Mouse (Mus musculus): ENCODE measurements at regions not wholly inside any gene's neighbourhood (a gene's known extent, or its start where the extent isn't known, plus 50 kb on each side); places are given as distances from the start of the nearest gene placed in this dataset.
"Not testable (repeated sequence)": the region's sequence is repeated elsewhere in the genome, so short reads cannot be mapped to it uniquely, and the experiment has no call there.

DNA sequence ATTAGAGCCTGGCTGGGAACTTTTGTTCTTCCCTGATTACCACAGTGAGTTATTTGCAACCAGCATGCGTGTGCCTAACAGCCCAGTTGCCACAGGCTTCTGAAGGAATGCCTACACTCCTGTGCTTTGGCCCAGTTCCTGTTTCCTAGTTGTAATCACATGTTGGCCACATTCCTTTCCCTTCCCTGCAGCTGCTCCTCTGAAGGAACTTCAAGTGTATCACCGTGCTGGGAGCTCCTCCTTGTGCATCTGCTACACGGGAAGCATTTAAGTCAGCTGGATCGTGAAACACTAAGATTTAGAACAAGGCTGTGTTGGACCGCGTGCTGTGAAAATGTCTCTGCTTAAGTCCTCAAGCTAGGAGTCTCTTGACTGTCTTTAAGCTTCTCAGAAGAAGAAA is 302.3 kb upstream of the Cntn5 start:
- in situ Hi-C loops (cut with MboI; ENCODE audit: low pct_unique_long_range_greater_than_20kb) = no loop called here

DNA sequence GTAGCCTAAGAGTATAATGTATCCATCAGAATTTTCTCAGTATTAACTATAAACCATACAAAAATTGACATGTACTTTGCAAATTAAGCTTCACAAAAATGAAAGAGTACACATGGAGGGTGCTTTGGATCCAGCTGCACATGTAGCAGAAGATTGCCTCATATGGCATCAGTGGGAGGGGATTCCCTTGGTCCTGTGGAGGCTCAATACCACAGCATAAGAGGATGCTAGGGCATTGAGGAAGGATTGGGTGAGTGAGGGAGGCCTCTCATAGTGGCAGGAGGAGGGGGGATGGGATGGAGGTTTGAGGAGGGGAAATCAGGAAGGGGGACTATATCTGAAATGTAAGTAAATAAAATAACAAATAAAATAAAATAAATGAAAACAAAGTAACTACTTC is 301.7 kb upstream of the Cntn5 start:
- POLR2A ChIA-PET = no interaction called here
- DNase-seq (ENCODE audit: low read depth, low spot score) (no peak), ATAC-seq (no peak)
- CTCF ChIA-PET = no interaction called here
- in situ Hi-C loops (cut with MboI; ENCODE audit: low pct_unique_long_range_greater_than_20kb) = no loop called here
- H3K27me3 ChIP-seq = no peaks in the 10 kb centered on the region
- TF ChIP-seq CTCF (IDR thresholded peaks at IDR 0.05) = no peak

More for the DNA sequence above, 302.3 kb upstream of the Cntn5 start:
- DNase-seq (ENCODE audit: low read depth, low spot score) = peak; percentile 4
- peak; percentile 99 for ATAC-seq
- no peaks in the 10 kb centered on the region for H3K27me3 ChIP-seq
- CTCF ChIA-PET = no interaction called here
- no peak for TF ChIP-seq CTCF (IDR thresholded peaks at IDR 0.05)
- POLR2A ChIA-PET = no interaction called here

DNA sequence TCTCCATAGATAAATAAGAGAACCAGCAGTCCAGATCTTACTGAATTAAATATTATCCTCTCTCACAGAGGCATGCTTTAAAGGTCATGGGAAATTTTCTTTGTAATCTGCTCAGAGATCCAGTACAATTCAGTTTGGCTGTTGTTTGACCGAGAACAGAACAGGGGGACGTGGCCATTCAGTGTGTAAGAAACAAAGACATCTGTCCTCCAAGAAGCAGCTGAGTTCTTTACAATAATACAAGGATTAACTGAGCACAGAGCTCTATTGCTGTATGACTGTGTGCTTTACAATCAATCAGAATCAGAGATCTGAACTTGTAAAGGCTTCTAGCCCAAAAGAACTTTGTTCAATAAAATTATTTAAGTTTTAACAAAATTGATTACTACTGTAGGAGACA is 287.6 kb upstream of the Cntn5 start:
- TF ChIP-seq CTCF (IDR thresholded peaks at IDR 0.05) = no peak
- CTCF ChIA-PET = no interaction called here
- in situ Hi-C loops (cut with MboI; ENCODE audit: low pct_unique_long_range_greater_than_20kb) = no loop called here
- DNase-seq (ENCODE audit: low read depth, low spot score) = no peak
- POLR2A ChIA-PET = no interaction called here
- H3K27me3 ChIP-seq = no peaks in the 10 kb centered on the region
- ATAC-seq = no peak

DNA sequence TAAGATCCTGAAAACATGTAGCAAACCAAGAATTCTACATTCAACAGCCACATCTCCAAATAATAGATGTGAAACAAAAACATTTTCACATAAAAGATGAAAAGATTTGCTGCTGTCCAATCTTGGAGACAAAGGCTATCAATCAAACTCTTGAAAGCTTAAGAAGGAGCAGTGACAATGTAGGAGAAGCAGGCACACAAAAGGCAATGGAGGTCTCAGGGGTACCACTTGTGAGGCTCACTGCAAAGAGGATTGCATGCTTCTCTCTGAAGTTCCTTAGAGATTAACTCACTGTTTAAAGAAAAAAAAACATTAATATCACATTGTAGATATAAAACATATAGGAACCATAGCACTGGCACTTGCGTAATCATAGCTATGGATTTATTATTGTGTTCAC is 241.2 kb upstream of the Cntn5 start:
- CTCF ChIA-PET = no interaction called here
- H3K27me3 ChIP-seq = no peaks in the 10 kb centered on the region
- ATAC-seq (no peak), DNase-seq (ENCODE audit: low read depth, low spot score) (no peak)
- POLR2A ChIA-PET = no interaction called here
- TF ChIP-seq CTCF (IDR thresholded peaks at IDR 0.05) = no peak
- in situ Hi-C loops (cut with MboI; ENCODE audit: low pct_unique_long_range_greater_than_20kb) = no loop called here

DNA sequence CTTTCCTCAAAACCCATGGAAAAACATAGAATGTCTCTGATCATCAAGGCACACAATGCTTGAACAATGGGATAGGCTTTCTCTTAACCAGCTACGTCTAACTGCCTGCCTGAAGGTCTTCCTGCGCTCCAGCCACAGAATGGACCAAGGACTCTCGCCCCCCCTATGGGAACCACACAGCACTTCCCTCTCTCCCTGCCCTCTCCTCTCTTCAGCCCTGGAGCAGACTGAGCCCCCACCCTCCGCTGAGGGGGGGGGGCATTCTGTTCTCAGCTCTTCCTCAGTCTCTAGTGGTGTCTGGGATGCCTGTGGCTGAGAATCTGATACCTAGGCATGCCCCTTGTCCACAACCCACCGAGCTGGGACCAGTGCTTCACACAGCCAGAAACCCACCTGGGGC is 222.3 kb upstream of the Cntn5 start:
- in situ Hi-C loops (cut with MboI; ENCODE audit: low pct_unique_long_range_greater_than_20kb) = no loop called here
- ATAC-seq (no peak), DNase-seq (ENCODE audit: low read depth, low spot score) (no peak)
- no peaks in the 10 kb centered on the region for H3K27me3 ChIP-seq
- ChIA-PET CTCF (interaction anchor here (0.7 kb wide), 1 partner anchor 21 kb away, joined by 3 read pairs; no protein-coding TSS in a partner anchor), POLR2A (no interaction called here)
- no peak for TF ChIP-seq CTCF (IDR thresholded peaks at IDR 0.05)

DNA sequence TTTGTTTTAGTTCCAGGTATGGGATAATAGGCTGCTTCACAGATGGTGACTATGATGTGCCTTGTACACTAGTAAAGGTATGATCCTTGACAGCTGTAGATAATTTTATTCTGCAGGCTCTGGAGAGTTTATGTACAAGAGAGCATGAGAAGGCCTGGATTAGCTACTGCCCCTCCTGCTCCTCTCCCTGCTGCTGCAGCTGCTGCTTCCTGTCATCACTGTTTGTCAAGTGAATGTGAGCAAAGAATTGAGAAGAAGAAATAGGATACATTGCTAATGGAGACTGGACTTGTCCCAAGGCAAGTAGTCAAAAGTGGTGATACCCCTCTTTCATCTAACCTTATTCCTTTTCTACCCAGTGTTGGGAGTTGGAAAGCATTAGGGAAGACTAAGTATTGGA is 214.6 kb upstream of the Cntn5 start:
- no peaks in the 10 kb centered on the region for H3K27me3 ChIP-seq
- CTCF ChIA-PET = no interaction called here
- DNase-seq (ENCODE audit: low read depth, low spot score) (no peak), ATAC-seq (no peak)
- in situ Hi-C loops (cut with MboI; ENCODE audit: low pct_unique_long_range_greater_than_20kb) = no loop called here
- POLR2A ChIA-PET = no interaction called here
- no peak for TF ChIP-seq CTCF (IDR thresholded peaks at IDR 0.05)

DNA sequence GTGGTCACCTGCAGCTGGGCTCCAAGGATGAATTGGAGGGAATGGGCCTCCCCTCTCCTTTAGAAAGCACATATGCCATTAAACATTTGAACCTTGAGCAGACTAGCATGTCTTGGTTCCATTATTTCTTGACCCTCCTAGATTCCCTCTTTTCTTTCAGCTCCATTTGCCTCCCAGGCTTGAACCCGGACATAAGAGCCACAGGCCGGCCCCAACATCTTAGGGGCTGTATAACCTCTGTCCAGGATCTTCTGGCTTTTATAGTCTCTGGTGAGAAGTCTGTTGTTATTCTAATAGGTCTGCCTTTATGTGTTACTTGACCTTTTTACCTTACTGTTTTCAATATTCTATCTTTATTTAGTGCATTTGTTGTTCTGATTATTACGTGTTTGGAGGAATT is 203.3 kb upstream of the Cntn5 start:
- CTCF ChIA-PET; POLR2A ChIA-PET; H3K27me3 ChIP-seq; DNase-seq (ENCODE audit: low read depth, low spot score); ATAC-seq; in situ Hi-C loops (cut with MboI; ENCODE audit: low pct_unique_long_range_greater_than_20kb): not testable (repeated sequence)

DNA sequence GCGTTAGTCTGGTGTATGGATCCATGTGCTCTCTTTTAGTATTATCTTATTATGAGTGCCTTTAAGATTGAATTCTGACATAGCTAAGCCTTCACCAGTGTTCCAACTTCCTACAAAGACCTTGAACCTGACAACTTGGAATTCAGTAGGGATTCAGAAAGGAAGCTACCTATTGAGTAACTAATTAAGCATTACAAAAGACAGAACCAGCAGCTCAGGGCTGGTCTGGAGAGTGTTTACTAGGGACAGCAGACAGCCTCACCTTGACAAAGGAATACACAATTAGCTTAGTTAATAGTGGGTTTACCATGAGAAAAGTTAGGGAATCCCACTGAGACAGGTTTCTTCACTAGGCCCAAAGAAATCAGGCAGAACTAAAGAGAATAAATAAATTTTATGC is 202.6 kb upstream of the Cntn5 start:
- DNase-seq (ENCODE audit: low read depth, low spot score); ATAC-seq; POLR2A ChIA-PET; H3K27me3 ChIP-seq; CTCF ChIA-PET; in situ Hi-C loops (cut with MboI; ENCODE audit: low pct_unique_long_range_greater_than_20kb): not testable (repeated sequence)

DNA sequence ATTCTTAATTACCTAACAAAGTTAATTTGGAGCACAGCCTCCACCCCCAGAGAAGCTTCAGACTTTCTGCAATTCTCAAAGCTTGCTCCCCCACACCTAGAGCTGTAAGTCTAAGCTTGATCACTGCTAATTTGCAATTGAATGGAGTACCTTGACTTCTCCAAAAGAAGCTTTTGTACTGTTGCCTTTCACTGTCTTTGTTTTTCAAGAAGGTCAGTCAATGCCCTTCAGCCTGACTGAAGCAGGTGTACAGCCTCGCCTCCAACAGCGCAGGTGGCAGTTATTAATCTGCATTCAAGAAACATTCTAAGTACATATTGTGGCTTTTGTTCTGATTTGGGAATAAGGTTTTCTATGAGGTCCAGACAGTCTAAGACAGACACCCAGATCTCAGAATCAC is 201.7 kb upstream of the Cntn5 start:
- peak; percentile 0 for DNase-seq (ENCODE audit: low read depth, low spot score)
- no peak for TF ChIP-seq CTCF (IDR thresholded peaks at IDR 0.05)
- ChIA-PET POLR2A (no interaction called here), CTCF (interaction anchor here (1.0 to 1.6 kb wide), 2 partner anchors 11 to 20 kb away, joined by 3 read pairs; no protein-coding TSS in a partner anchor)
- ATAC-seq = no peak
- no peaks in the 10 kb centered on the region for H3K27me3 ChIP-seq
- in situ Hi-C loops (cut with MboI; ENCODE audit: low pct_unique_long_range_greater_than_20kb) = no loop called here

DNA sequence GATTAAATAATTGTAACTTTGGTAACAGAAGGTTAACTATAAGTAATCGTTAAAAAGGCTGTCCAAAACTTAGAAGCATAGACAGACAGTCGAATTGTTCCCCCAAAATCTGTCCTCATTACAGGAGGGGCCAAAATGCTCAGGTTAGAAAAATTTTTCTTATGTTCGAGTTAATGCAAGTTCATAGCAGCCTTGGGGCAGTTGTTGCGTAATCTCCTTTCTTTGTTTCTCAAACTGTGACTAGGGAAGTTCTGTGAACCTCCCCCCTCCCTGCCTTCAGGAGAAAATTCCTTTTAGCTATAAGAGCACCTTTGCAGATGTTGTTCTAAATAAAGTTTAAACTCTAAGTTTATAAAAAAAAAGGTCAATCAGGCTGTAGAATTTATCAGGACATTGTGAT is 198.9 kb upstream of the Cntn5 start:
- ATAC-seq (no peak), DNase-seq (ENCODE audit: low read depth, low spot score) (no peak)
- no peaks in the 10 kb centered on the region for H3K27me3 ChIP-seq
- POLR2A ChIA-PET = no interaction called here
- in situ Hi-C loops (cut with MboI; ENCODE audit: low pct_unique_long_range_greater_than_20kb) = no loop called here
- CTCF ChIA-PET = no interaction called here
- TF ChIP-seq CTCF (IDR thresholded peaks at IDR 0.05) = no peak

DNA sequence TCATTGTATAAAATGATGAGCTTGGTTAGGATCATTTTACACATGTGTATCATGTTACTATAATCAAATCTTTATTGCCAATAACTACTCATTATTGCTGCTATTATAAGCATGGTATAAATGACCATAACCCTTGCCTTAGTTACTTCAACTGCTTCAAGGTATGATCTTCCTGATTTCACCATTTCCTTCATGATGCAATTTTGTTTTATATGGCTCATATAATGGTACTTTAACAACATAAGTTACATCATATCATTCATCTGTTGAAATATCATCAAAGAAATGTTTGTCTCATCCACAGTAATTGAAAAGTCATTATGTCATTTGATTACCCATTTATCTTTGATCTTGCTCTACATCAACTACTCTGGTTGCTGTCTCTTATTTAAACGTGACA is 188.3 kb upstream of the Cntn5 start:
- no peak for ATAC-seq
- POLR2A ChIA-PET = no interaction called here
- in situ Hi-C loops (cut with MboI; ENCODE audit: low pct_unique_long_range_greater_than_20kb) = no loop called here
- CTCF ChIA-PET = no interaction called here
- DNase-seq (ENCODE audit: low read depth, low spot score) = no peak
- no peaks in the 10 kb centered on the region for H3K27me3 ChIP-seq
- TF ChIP-seq CTCF (IDR thresholded peaks at IDR 0.05) = no peak

DNA sequence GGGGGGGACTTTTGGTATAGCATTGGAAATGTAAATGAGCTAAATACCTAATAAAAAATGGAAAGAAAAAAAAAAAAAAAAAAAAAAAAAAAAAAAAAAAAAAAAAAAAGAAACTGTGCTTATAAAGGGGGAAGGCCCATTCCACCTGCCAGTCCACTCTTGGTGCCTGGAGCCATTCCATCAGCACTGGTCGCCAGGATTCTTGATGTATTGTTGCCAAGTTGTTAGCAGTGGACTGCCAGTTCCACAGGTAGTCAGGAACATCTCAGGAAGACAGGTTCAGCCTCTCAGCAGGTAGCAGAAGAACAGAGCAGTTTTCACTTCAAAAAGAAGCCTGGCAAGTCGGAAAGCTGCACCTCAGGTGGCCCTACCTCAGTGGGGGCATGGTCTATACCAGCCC is 162.6 kb upstream of the Cntn5 start:
- H3K27me3 ChIP-seq; CTCF ChIA-PET; in situ Hi-C loops (cut with MboI; ENCODE audit: low pct_unique_long_range_greater_than_20kb); POLR2A ChIA-PET; ATAC-seq; DNase-seq (ENCODE audit: low read depth, low spot score): not testable (repeated sequence)

DNA sequence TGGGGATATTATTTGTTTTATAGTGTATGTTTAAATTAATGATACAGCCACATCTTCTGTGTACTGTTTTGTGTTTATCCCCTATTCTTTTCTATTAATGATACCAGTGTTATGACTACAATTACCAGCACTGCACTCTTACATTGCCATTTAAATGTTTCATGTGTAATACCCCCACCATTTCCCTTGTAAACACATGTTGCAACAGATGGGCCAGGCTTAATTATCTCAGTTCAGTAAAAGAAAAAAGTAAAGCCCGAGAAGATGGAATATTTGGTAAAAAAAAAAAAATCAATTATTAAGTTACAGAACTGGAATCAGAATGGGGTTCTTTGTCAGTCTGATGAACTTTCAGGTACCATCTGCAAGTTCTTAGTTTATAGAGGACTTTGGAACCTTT is 158.3 kb upstream of the Cntn5 start:
- in situ Hi-C loops (cut with MboI; ENCODE audit: low pct_unique_long_range_greater_than_20kb) = no loop called here
- no peak for TF ChIP-seq CTCF (IDR thresholded peaks at IDR 0.05)

More for the DNA sequence above, 158.3 kb upstream of the Cntn5 start:
- CTCF ChIA-PET = no interaction called here
- ATAC-seq (no peak), DNase-seq (ENCODE audit: low read depth, low spot score) (no peak)
- H3K27me3 ChIP-seq = no peaks in the 10 kb centered on the region
- POLR2A ChIA-PET = no interaction called here
